Mouse (Mus musculus) adrenal gland, adult 18-20 months (tissue): ENCODE measurements around the gene Rasal2. TPM values are rescaled to one million over a fixed set of nuclear protein-coding genes. Genes with fewer than 3 reads are reported as not detected.

Experiments used
- DNase-seq, 2 experiments: peaks; one replicate each; pipeline ENCODE4 v3.0.0; 2021 to 2022; ENCODE audit warnings: low spot score in 2 of 2
- total RNA-seq, 2 experiments: library from RNA; stranded (reverse); gene quantifications; 1 replicate in 1 of 2; 2 replicates in 1 of 2; pipeline ENCODE4 v1.2.3; 2021

Gene Rasal2
- total RNA-seq, 2 experiments from 2014 or later = 12.9 to 14.8 TPM

DNA sequence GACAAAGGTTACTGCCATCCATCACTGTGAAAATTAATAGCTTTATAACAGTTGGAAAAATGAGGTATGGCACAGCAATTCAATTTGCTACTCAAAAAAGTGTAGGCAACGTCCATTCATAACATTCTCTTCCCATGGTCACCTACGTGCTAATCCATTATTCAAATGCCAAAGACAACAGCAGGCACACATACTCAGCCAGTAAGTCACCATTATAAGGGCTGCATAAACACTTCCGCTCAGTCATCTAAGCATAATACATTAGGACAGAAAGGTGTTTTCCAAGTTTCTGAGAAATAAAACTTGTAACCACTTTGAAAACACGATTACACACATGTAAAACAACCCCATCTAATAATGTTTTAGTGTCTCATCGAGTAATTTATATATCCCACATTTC, 44.1 kb downstream of the Rasal2 start:
- no peak for DNase-seq

DNA sequence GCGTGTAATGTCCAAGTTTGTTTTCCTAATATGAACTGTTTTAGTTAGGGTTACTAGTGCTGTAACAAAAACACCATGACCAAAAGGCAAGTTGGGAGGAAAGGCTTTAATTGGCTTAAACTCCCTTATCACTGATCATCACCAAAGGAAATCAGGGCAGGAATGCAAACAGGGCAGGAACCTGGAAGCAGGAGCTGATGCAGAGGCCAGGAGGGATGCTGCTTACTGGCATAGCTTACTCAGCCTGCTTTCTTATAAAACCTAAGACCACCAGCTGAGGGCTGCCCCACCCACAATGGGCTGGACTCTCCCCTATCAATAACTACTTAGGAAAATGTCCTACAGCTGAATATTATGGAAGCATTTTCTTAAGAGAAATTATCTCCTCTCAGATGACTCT, 65.7 kb downstream of the Rasal2 start:
- no peak for DNase-seq

DNA sequence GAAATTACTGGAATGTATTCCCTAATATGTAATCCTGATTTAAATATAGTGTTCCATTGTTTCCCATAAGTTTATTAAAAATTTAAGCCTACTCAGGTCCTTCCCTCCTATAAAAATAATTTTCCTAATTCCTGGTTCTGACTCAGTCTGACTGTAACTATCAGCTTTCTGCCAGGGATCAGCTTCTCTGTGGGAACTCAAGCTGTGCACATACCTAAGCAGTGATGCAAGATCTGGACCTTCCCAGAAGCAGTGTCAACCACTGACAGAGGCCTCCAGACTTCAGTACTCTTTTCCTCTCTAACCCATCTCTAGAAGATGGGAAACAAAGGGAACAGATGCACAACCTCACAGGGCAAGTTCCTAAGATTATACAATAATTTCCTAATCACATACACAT, 68.9 kb downstream of the Rasal2 start:
- no peak for DNase-seq

DNA sequence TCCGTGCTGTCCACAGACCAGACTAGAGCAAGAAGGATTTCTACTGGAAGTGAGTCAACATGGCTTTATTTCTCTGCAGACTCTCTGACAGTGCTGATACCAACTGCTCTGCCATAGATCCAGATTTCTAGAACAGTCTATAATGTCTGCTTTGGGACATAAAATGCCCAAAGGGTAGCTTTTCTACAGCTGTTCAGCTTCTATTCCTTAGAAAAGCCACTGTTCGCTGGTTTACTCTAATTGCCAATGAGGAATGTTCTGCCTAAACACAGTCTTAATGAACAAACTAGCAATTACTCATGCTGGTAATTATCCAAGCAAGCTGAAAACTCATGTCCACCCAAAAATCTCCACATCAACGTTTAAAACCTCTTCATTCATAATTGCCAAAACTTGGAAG, 77.6 kb downstream of the Rasal2 start:
- DNase-seq = no peak

DNA sequence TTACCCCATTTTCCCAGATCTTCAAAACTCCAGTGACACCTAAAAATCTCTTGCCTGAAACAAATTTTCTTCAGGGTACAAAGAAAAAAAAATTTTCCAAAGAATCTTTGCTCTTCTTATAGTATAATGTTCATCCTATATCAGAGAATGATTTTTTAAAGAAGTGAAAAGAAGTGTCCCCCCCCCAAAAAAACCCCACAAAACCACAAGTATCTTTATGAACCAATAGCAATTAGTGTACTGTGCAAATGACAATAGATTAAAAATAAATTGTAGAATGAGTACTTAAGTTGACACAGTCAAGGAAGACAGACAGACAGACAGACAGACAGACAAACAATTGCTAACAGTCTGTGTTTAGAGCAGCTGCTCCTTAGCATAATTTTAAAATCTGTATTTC, 84.3 kb downstream of the Rasal2 start:
- no peak for DNase-seq

DNA sequence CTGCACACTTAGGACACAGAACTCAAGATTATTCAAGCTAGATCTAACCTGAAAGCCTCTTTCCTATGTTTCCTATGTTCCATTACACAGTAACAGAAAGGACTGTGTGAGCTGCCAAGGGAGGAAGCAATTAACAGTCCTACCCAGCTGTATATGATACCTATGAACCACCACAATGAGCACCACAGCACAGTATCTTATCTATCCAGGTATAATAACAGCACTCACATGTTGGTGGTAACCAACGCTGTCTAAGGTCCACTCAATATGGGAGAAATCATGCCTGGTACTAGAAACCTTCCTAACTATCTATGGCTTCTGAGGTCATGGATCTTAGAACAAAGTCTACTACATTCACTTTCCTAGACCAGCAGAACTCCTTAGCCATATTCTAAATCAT, 89.3 kb downstream of the Rasal2 start:
- DNase-seq = no peak

DNA sequence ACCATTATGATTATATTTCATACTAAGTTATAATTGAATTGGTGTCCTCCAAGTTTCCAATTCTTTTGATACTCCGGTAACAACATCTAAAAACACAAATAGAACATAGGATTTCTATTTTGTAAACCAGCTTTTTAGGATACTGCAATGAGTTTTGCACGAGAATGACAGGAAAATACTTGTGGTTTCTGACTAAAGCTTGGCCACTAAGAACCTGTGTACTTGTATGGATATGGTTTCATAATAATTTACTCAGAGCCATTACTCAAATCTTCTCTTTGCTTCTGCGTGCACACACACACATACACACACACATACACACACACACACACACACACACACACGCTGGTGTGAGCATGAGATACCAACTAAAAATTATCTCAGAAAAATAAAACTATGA, 93.5 kb downstream of the Rasal2 start:
- DNase-seq = no peak

DNA sequence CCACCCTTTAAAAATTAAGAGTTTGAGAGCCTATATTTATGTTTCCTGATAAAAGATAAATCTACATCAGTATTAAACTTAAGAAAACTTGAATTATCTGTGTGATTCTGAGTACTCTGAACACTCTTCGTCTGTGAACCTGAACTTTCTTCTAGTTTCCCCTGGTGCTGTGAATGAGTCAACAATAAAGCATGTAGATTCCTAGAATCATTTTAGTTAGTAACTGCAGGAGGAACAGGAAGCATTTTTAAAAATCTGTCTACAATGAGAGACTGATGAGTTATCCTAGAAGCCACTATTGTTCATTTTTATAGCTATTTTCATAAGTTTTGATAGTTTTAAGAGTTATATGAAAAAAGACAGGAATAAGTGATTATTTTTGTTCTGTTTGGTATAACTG, 111.1 kb downstream of the Rasal2 start:
- DNase-seq = no peak

DNA sequence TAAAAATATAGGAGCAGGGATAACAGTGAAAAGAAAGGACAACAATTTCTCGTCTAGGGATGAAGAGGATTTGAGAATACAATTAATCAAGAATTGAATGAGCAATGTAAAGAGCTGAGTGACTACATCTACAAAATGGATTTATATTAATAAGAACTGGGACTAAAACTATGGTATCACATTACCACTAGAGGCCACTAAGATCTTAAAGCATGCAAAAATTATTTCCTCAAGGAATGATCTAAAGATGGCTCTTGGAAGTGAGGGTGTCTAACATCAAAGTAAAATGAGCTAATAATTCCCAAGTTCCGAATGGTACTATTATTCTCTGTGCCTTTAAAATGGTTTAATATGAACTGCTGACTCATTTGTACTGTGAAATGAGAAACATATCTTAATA, 112.8 kb downstream of the Rasal2 start:
- DNase-seq = no peak

DNA sequence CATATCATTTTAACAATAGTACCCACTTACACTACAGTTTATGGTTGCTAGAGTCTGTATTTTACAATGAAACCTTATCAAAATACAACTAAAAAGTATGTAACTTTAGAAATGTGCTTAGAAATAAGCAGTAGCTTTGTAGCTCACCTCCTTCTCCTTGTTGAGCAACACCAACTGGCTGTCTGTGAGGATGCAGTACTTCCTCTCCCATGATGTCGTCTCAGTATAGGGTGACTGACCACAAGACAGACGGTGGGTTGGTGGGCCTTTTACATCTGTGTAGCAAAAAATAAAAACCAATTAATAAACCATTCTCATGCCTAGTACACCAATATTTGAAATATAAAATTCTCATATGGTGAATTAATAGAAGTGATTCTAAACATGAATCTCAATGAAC, 113.4 kb downstream of the Rasal2 start:
- no peak for DNase-seq

DNA sequence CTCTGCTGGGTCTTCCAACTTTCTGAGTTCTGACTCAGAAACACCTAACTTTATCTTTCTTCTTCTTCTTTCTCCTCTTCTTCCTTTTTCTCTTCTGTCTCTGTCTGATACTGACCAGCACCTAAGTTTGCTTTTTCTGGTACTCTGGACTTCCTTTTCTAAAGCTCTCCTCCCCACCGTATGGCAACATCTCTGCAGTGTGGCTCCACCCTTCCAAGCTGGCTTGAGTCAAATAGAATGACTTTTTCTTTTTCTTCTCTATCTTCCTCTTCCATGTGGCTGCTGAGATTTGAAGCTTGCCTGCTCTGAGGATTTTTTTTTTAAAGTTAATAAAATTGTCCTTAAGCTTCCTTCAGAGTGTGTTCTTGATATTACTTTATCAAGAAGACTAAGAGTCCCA, 115.3 kb downstream of the Rasal2 start:
- no peak for DNase-seq

DNA sequence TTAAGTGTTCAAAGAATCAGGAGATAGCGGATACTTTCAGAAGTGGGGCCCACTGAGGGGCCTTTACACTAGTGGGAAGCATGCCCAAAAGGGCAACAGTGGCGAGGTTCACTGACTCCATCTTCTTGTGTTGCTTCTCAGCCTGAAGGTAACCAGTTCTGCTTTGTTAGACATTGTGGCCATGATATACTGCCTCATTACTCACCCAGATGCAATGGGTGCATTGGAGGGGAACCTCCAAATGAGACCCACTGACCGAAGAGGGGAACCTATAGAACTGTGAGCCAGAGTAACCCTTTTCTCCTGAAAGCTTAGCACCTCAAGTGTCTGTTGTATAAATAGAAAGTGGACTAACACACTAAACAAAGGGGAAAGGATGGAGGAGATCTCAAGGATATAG, 116.5 kb downstream of the Rasal2 start:
- no peak for DNase-seq

DNA sequence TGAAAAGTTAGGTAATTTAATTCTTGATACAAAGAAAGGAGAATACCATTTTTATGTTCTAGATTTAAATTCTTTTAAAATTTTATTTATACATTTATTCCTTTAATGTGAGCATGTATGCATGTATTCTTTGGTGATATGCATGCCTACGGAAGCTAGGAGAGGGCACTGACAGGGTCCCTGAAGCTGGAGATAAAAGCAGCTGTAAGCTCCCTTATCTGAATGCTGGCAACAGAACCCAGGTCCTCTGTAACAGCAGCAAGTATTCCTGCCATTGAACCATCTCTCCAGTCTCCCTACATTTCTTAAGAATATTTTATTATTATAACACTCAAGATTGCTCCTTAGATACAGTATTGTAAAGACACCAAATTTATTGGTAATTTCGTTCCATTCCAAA, 122.2 kb downstream of the Rasal2 start:
- no peak for DNase-seq

DNA sequence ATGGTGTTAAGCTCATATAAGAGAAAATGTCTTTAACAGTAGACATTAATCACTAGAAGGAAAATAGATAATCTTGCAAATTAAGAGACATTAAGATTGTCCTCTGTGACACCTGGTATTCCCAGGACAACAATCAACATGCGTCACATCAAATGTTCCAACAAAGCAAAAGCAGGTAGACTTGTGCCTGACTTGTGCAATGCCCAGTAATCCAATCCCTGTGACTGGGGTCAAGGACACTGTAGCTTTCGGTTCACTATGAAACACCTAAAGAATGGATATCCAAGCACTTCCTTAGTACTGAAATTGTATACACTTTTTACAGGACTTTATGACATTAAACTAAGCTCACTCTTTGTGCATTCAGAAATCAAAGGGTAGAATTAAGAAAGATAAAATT, 123.1 kb downstream of the Rasal2 start:
- no peak for DNase-seq

DNA sequence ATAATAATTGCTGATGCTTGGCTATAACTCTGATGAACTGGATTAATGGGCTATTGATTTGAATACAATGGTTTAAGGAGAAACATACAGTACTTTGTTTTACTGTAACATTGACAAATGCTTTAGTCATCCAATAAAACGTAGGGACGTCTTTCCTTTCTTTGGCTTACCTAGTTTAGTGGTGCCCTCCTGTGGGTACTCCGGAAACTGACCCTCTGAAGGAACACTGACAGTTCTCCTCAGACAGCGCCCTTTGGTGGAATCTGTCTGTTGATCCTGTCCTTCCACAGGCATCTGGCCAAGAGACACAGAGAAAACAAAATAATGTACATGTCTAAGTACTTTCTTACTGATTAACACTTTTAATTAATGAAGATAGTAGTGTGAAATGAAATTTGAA, 125.8 kb downstream of the Rasal2 start:
- DNase-seq = peak; percentile 28 to 34

DNA sequence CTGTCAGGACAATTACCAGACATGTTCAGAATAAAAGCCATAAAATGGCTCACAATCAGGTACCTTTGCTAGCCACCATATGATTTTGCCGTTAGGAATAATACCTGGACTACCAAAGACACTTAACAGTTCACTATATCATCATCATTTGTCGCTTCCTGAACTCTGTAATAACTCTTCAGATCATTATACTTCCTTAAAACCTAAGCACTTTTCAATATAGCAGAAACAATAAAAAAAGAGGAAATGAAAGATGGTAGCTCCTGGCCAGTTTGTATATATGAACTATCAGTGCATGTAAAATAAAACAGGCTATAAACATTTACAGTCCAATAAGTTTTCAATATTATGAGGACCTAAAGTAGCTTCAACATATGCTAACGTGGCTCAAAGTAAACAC, 127.0 kb downstream of the Rasal2 start:
- DNase-seq = no peak

DNA sequence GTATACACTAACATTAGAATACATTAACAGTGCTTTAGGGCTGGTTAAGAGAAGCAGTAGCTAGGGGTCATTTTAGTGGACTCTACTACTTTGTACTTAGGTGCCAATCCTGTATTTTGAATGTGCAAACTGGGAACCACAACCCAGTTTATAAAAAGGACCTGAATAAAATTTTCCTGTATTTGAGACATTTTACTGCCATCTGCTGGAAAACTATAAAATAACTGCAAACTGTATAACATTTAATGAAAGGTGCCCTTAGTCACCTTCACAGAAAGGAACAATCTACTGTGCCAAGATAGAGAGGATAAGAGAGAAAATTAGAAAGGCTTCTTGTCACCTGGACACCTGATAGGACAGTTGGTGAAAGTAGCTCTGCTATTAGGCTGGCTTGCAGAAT, 131.6 kb downstream of the Rasal2 start:
- no peak for DNase-seq

DNA sequence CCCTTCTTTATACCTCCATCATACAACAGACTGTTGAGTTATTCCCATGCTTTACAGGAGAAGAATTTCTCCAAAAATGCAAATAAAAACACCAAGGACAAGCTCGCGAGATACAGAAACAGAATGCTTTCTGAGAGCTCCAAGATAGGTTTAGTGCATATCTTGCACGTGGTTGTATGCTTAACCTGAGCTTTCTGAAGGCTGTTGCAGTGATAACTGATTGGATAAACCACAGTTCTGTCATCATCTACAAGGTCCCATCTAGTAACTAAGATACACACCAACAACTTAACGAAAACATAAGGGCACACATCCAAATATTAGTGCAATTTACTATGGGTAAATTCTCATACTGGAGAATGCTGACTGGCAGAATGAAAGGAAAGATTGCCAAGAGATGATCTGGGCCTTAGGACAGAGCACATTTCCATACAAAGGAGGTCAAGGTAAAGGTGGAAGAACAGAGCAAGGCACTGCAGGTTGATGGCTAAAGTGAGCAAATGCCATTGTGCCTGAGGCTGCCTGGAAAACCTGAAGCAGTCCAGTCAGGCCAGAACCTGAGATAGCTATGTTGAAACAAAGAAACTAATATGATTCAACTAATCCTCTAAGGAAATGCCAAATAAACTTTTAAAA, 136.6 kb downstream of the Rasal2 start:
- DNase-seq = no peak

DNA sequence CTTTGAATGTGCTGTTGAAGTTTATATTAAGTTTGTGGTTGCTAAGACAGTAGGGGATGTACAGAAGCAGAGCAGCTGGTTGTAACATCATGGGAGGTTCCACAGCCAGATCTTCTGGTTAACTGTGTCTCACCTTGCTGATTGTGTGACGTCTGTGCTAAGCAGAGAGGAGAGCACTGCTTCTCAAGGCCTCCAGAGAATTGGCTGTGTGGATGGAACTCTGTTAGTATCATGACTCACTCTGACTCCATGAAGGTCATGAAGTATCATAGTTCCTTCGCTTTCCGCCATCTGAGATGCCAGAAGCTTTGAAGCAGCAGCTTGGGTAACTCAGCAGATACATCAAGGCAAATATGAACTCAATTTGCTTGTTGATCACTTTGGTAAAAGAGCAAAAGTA, 144.5 kb downstream of the Rasal2 start:
- DNase-seq = no peak

DNA sequence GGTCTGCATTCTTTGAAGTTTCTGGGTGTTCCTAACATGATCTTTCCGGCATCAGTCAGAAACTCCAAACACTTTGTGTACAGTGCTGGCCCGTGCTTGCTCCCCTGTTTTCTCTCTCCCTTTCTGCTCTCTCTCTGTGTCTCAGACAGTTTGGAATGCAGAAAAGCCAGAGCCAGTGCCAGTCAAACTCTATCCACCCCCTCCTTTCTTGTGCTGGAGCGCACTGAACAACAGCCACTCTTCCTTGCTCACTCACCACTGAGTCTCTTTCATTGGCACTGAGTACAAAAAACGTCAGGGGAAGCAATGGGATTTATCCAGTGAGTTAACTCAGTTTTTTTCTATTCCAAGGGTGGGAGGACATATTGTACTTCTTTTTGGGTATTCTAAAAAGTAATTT, 155.8 kb downstream of the Rasal2 start:
- DNase-seq = no peak

DNA sequence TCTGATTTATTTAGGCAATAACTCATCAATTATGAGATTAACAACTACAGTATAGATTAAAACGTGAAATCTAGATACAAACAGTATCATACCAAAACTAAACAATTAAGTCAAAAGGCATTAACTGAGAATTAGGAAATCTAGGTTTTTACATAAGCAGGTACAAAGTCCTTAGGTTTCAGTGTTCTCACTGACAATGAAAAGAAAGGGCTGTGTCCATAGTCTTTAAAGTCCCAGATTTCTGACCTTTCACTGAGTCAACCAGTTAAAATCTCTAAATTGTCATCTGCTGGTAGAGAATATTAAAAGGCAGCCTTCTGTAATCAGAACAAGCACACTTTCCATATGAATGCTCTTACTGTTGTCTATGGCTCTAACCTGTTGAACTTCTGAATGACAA, 156.6 kb downstream of the Rasal2 start:
- no peak for DNase-seq

DNA sequence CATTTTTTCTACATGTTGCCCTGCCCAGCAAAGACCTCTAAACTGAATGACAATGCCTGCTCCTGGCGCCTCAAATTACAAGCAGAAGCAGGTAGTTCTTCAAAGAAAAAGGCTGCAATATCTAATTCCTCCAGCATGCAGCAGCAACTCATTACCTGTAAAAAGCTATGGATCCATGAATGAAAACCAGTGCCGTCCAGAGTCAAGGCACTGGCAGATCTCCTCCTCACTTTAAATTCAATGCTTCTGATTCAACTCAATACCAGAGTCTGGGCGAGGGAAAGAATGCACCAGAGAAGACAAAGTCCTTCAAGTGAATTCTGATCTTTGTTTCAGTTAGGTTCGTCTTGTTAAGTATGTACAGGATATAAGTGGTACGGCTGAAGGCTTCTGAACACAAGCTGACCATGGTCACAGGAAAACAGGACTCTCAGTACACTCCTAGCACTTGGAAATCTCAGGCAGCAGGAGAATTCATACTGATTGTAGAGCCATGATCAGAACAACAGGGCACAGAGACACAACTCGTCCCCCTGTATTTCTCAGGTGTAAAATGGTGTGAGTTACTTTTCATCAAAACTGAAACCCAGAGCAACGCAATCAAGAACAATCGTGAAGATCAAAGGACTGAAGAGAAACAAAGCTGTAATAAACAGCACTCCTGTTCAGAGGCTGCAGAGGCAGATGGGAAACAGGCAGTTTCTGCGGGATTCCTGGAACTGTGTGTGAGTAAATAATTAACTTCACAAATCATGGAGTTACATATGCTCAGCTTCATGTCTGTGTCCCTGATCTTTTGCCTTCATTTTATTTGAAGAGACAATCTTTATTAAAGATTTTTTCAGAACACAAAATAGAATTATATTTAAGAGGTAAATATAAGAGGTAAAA, 158.6 kb downstream of the Rasal2 start:
- no peak for DNase-seq

DNA sequence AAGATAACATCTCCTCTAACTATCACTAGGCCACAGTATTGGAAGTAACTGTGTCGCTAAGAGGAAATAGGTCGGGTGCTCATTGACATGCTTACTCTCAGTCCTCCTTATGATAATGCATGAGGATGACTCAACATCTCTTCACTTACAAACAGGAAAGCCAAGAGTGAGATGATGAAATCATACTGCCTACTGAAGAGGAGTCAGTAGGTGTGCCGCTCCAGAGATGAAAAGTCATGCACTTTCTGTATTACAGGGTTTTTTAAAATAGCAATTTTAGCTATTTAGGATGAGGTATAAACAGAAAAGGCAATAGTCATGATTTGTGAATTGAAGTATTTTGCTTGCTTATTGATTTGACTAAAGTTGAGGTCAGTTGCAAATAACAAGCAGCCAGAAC, 164.3 kb downstream of the Rasal2 start:
- no peak for DNase-seq
